Mouse (Mus musculus) kidney, adult 2 months (tissue): ENCODE results near the gene Tbc1d4. TPM values are rescaled to one million over a fixed set of nuclear protein-coding genes. Genes with fewer than 3 reads are reported as not detected.

Experiments used
- DNase-seq: peaks from one replicate; pipeline ENCODE4 v3.0.0; 2021
- H3K27ac ChIP-seq: fragments of 200-500 bp; 2 replicates; pipeline ENCODE4 v1.5.1; 2012; ENCODE audit warnings: low read depth, low read length, control low read depth, inconsistent platforms; ENCODE audit not compliant: insufficient read depth
- H3K27me3 ChIP-seq: fragments of 200-500 bp; replicated peaks from 2 replicates; pipeline ENCODE4 v1.6.1; 2012; ENCODE audit warnings: mild to moderate bottlenecking, moderate library complexity, low read length, inconsistent platforms; ENCODE audit not compliant: control insufficient read depth, insufficient read depth
- H3K36me3 ChIP-seq: fragments of 200-500 bp; 2 replicates; pipeline ENCODE4 v1.6.1; 2012; ENCODE audit warnings: mild to moderate bottlenecking, moderate library complexity, low read length, inconsistent platforms; ENCODE audit not compliant: control insufficient read depth, insufficient read depth
- H3K4me1 ChIP-seq: fragments of 200-500 bp; 2 replicates; pipeline ENCODE4 v1.6.1; 2011; ENCODE audit warnings: low read length; ENCODE audit not compliant: control insufficient read depth, insufficient read depth
- H3K4me3 ChIP-seq: fragments of 200-500 bp; 2 replicates; pipeline ENCODE4 v1.5.1; 2011; ENCODE audit warnings: mild to moderate bottlenecking, low read depth, low read length, control low read depth; ENCODE audit not compliant: insufficient read depth
- CTCF ChIP-seq: fragments of 200-500 bp; conservative IDR thresholded peaks from 2 replicates; pipeline ENCODE4 v1.5.1; 2011; ENCODE audit warnings: low read depth, mild to moderate bottlenecking, control low read depth, low read length, moderate library complexity, mixed read lengths; ENCODE audit not compliant: insufficient read depth, insufficient read length
- POLR2A ChIP-seq: fragments of 200-500 bp; IDR thresholded peaks from one replicate; pipeline ENCODE4 v1.6.1; 2011; ENCODE audit warnings: low read depth, low read length, control low read depth
- WGBS: fragments of 180-500 bp; shearing (Covaris S2); methylation state at CpG from one replicate; pipeline ENCODE4 v1.1.7; 2018; 5-methylcytosine and 5-hydroxymethylcytosine counted together
- polyA plus RNA-seq: library from polyadenylated mRNA; depleted of rRNA; stranded (reverse); fragments of >200 nt; gene quantifications from 2 replicates; pipeline ENCODE4 v1.2.3, GENCODE M21; 2012

The Tbc1d4 gene
- polyA plus RNA-seq, 1 experiment, result 8.9 TPM

DNA sequence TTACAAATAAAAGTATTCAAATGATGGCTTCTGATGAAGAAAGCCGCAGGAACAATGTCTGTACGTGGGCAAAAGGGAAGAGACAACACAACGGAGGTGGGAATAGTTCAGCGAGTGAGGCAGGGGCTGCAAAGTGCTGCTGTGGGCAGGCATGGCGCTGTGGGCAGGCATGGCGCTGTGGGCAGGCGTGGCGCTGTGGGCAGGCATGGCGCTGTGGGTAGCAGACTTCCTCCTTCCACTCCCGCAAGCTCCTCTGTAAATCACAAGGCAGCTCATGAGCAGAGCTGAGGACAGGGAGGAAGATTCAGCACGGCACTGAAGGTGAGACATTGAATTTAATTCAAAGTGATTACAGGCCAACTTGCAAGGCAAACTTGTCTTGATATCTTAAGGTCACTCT is 93.0 kb downstream of the Tbc1d4 start:
- no peak for TF ChIP-seq POLR2A
- no peak for TF ChIP-seq CTCF
- 0 out of 2 replicates have a peak, but pooled peaks cover 1% of the 10 kb centered on the region for H3K4me1 ChIP-seq
- 95% methylated on average over 11 of the region's 11 CpGs for WGBS
- H3K27ac ChIP-seq, result no peak overlapping the region
- no peak for DNase-seq
- H3K4me3 ChIP-seq, result no peak overlapping the region
- no peaks in the 10 kb centered on the region for H3K36me3 ChIP-seq
- H3K27me3 ChIP-seq, result no peaks in the 10 kb centered on the region

DNA sequence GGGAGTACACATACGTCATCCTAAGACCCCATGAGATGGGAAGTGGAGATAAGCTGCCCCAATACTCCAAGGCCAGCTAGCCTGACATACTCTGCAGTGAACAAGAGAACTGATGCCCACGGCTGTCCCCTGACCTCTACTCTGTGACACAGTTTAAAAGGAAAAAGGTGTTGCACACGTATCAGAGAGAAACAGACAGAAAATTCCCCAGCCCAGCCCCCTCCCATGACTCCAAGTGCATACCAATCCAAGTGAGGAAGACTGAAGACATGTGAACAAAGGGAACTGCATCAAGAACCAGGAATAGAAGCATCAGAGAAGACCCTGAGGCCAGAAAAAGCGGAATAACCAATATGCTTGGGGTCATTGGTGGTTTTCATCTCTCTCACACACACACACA is 93.7 kb downstream of the Tbc1d4 start:
- no peak for TF ChIP-seq CTCF
- WGBS, result 84% methylated on average over 4 of the region's 4 CpGs
- H3K27me3 ChIP-seq, result no peaks in the 10 kb centered on the region
- no peak for DNase-seq
- no peak overlapping the region for H3K27ac ChIP-seq
- no peaks in the 10 kb centered on the region for H3K36me3 ChIP-seq
- no peak overlapping the region for H3K4me3 ChIP-seq
- 0 out of 2 replicates have a peak, but pooled peaks cover 3% of the 10 kb centered on the region for H3K4me1 ChIP-seq

DNA sequence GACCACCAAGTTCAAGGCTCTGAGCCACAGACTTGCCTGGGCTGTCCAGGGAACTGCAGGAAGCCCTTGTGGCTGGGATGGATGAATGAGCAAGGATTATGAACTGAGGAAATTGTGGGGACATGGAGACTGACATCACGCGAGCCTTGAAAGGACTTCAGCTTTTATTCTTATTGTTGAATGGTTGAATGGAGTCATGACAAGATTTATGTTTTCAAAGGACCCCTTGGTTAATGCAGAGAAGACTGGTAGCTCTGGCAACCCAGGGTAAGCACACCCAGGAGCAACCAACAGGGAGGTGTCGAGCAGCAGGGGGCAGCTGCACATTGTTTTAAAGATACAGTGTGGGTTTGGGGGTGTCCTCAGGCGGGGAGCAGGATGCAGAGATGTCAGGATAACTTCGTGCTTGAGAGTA is 94.4 kb downstream of the Tbc1d4 start:
- Histone ChIP-seq H3K4me1 (0 out of 2 replicates have a peak, but pooled peaks cover 3% of the 10 kb centered on the region), H3K36me3 (no peaks in the 10 kb centered on the region), H3K27ac (no peak overlapping the region), H3K27me3 (no peaks in the 10 kb centered on the region), H3K4me3 (no peak overlapping the region)
- DNase-seq, result no peak
- 62% methylated on average over 5 of the region's 5 CpGs for WGBS
- no peak for TF ChIP-seq POLR2A

DNA sequence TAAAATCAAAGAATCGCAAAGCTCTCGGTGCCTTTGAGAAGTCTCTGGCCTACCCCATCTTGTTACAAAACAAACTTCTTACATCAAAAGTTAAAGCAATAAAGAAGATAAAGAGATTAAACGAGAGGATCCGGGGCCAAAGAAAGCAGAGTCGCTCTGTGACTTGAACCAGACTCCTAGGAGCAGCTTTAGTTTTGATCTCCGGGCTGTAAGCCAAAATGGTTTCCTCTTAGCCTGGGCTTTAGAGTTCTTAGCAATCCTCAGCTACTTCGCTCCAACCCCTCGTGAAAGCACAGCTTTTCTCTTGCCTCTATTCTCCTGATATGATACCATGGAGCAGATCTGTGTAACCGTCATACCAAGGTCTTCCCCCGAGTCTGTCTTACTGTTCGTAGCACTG is 95.8 kb downstream of the Tbc1d4 start:
- no peak overlapping the region for H3K27ac ChIP-seq
- WGBS, result 73% methylated on average over 11 of the region's 11 CpGs
- 0 out of 2 replicates have a peak, but pooled peaks cover 3% of the 10 kb centered on the region for H3K4me1 ChIP-seq
- no peaks in the 10 kb centered on the region for H3K36me3 ChIP-seq
- no peaks in the 10 kb centered on the region for H3K27me3 ChIP-seq
- TF ChIP-seq POLR2A, result no peak
- no peak for TF ChIP-seq CTCF
- no peak for DNase-seq
- no peak overlapping the region for H3K4me3 ChIP-seq

DNA sequence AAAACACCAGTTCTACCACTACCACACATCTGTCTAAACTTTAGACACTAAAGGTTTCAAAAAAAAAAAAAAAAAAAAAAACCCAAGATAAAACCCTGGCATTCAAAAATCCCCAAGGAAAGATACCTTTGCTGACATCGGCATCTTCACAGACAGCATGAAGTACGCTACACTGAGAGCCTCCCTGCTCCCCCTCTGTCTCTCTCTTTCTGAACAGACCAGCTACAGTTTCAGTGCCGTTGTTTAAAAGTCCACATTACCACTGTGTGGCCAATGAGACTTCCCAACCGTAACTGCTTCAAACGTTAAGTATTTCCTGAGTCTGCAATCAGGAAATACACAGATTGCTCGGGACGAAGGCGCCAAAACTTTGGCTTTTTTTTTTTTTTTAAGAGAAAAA is 97.6 kb downstream of the Tbc1d4 start:
- Histone ChIP-seq H3K4me1 (0 out of 2 replicates have a peak, but pooled peaks cover 3% of the 10 kb centered on the region), H3K4me3 (no peak overlapping the region), H3K27ac (no peak overlapping the region), H3K36me3 (no peaks in the 10 kb centered on the region), H3K27me3 (no peaks in the 10 kb centered on the region)
- DNase-seq, result no peak
- WGBS, result 12% methylated on average over 8 of the region's 8 CpGs
- TF ChIP-seq POLR2A, result no peak
- no peak for TF ChIP-seq CTCF

DNA sequence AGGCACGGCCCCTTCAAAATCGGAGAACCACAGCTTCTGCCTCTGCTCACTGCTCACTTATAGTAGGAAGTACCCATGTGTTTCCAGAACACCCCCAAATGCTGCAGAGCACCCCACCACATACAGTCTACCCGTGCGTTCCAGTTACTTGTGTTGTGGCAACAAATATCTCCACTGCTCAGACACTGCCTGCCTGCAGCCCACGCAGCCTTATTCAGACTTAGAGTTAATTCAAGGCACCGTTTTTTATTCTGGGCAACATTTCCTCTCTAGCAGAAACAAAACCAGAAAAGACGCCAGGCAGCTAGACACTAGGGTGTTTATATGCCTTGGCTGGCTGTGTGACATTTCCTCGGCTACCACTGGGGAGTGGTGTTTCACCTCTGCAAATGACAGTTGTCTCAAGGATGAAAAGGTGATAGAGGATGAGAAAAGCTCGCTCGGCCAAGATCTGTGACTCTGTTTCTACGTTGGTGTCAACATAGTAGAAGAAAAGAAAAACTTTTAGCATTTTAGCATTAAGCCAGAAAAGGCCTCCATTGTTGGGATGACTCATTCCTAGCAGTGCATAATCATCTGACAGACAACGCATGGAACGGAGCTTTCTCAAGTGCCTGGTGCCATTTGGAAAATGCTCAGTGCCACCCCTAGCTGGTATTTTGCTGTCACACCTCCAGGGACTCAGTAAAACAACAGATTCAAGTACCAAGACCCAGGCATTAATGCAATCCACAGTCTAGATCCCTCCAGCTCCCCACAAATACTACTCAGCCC is 98.3 kb downstream of the Tbc1d4 start:
- H3K36me3 ChIP-seq, result no peaks in the 10 kb centered on the region
- 70% methylated on average over 13 of the region's 13 CpGs for whole genome bisulfite sequencing
- no peak for DNase-seq
- no peaks in the 10 kb centered on the region for H3K27me3 ChIP-seq
- H3K27ac ChIP-seq, result no peak overlapping the region
- H3K4me3 ChIP-seq, result no peak overlapping the region
- TF ChIP-seq CTCF, result 0 out of 2 replicates have a peak, but pooled peaks have one; percentile 20
- no peak for TF ChIP-seq POLR2A
- 0 out of 2 replicates have a peak, but pooled peaks cover 3% of the 10 kb centered on the region for H3K4me1 ChIP-seq

DNA sequence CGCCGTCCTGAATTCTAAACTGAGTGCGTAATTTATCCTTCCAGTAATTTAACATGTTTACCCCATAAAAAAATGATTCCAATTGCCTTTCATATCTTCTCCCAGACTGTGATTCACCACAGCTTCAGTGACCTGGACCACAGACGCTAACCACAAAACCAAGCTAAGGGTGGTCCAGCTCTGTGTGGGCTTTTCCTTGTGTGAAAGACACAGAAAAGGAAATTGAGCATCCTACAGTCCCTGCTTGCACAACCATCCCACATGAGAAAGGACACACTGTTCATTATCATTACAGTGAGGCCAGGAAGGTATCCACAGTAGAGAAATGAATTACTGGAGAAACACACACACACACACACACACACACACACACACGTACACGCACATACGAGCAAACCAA is 99.2 kb downstream of the Tbc1d4 start:
- WGBS, result 89% methylated on average over 7 of the region's 7 CpGs
- H3K27ac ChIP-seq, result no peak overlapping the region
- TF ChIP-seq CTCF, result no peak
- no peak for TF ChIP-seq POLR2A
- no peaks in the 10 kb centered on the region for H3K27me3 ChIP-seq
- H3K4me3 ChIP-seq, result no peak overlapping the region
- 0 out of 2 replicates have a peak, but pooled peaks cover 3% of the 10 kb centered on the region for H3K4me1 ChIP-seq
- no peaks in the 10 kb centered on the region for H3K36me3 ChIP-seq
- no peak for DNase-seq
